Mouse (Mus musculus): ENCODE measurements around the gene Cdc6. TPM values are rescaled to one million over a fixed set of nuclear protein-coding genes. Genes with fewer than 3 reads are reported as not detected.
A peak's percentile ranks its signal among the peaks of the same experiment; 100 is the strongest.

Cdc6 gene
- polyA plus RNA-seq, 1 experiment from 2014 or later = 47.7 TPM

DNA sequence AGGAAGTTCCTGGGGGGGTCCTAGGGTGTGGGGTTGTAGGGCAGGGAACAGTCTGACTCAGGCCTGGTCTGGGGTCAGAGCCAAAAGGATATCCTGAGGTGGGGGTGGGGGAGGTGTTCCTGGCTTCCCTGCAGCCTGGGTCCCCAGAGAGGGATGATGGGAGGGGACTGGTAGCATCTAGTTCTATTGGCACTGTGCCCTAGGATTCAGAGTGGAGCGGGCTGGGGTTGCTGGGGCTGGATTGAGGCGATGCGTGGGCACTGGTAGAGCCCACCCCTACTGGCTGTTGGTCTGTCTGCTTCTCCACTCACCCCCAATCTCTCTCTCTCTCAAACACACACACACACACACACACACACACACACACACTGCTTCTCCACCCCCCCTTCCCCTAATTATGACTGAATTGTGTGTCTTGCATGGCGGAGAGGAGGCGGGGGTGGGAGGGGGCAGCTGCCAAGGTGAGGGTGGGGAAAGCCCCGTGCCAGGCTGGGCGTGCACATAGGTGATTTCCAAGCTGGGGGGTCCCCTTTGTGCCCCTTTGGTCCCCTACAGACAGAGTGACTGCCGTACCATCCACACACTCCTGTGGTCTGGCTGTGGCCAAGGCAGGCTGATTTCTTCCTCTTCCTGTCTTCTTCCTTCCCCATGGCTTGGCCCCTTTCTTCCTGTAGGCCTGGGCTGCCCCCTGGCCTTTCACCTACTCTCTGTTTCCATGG lies 35.5 kb downstream of the Cdc6 start:
- Histone ChIP-seq H3K27ac (peak overlapping the region; percentile 97), H3K27me3 (ENCODE audit: insufficient read depth, poor library complexity, severe bottlenecking) (no peaks in the 10 kb centered on the region), H3K36me3 (0 out of 2 replicates have a peak, but pooled peaks cover 4% of the 10 kb centered on the region), H3K9me3 (no peaks in the 10 kb centered on the region), H3K4me1 (peaks cover 96% of the 10 kb centered on the region), H3K4me3 (peak overlapping the region; percentile 75)
- WGBS = 68% methylated on average over 8 of the region's 8 CpGs
- no peak for DNase-seq (ENCODE audit: low spot score)

DNA sequence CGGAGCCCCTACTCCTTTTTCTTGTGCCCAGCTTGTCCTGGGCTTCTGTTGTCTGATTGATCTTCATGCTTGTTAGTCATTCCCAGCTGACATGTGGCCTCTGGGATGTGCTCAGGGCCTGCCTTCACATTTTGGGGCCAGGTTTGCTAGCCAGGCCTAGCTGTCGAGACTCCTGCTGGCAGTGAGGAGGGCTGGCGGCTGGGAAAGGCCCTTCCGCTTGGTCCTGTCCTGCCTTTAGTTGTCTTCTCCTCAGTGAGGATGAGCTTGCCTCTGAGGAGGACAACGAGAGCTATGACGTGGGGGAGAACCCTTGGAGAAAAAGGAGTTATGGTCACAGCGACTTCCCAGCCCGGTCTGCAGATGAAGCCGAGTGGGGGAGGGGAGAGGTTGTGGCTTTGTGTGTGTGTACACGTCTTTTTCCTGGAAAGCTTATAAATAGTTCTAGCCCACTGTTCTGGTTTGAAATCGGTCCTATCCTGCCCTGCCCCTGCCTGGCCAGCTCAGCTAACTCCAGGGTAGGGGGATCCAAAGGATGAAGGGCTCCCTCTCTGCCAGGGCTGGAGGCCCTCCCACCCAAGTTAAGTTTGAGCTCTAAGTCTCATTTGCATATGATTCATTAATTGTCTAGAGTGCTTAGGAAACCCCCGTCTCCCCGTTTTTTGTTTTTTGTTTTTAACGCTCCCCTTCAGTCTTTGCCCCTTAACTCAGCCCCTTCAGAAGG lies 36.3 kb downstream of the Cdc6 start:
- Histone ChIP-seq H3K4me3 (peak overlapping the region; percentile 75; the same call in 1 of the 2 replicates), H3K27me3 (ENCODE audit: insufficient read depth, poor library complexity, severe bottlenecking) (no peaks in the 10 kb centered on the region), H3K27ac (peak overlapping the region; percentile 97), H3K36me3 (0 out of 2 replicates have a peak, but pooled peaks cover 4% of the 10 kb centered on the region), H3K4me1 (peaks cover 96% of the 10 kb centered on the region), H3K9me3 (no peaks in the 10 kb centered on the region)
- WGBS = 27% methylated on average over 14 of the region's 14 CpGs
- no peak for DNase-seq (ENCODE audit: low spot score)

DNA sequence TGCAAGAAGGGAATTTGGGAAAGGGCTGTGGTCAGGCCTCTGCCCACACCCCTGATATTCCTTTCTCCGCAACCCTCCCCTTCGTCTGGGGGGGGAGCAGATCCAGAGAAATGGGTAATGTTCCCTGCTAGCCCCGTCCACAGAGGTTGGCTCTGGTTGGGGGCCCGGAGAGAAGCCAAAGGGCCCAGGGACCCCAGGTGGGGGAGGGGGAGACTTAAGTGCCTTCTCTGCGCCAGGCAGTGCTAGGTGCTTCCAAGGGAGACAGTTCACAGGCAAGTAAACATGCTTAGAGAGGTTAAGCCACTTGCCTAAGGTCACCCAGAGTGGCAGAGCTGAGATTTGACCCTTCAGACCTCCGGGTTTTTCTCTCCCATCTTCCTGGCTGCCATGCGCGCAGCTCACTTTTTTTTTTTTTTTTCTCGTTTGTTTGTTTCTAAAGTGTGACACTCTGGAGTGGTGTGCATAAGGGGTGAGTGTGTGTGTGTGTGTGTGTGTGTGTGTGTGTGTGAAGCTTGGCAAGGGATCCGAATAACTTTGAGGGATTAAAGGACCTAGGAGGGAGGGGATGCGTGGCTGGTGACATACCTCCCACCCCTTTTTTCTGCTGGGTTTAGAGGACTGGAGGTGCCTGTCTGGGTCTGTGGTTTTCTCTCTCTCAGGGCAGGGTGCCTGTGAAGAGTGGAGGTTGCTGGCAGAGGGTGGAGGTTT lies 37.5 kb downstream of the Cdc6 start:
- 33% methylated on average over 11 of the region's 11 CpGs for WGBS
- DNase-seq (ENCODE audit: low spot score) = no peak
- no peaks in the 10 kb centered on the region for H3K9me3 ChIP-seq
- peaks cover 96% of the 10 kb centered on the region for H3K4me1 ChIP-seq
- peak overlapping the region; percentile 31 for H3K4me3 ChIP-seq
- H3K36me3 ChIP-seq = peaks cover 11% of the 10 kb centered on the region
- H3K27me3 ChIP-seq (ENCODE audit: insufficient read depth, poor library complexity, severe bottlenecking) = no peaks in the 10 kb centered on the region
- peak overlapping the region; percentile 97 for H3K27ac ChIP-seq

DNA sequence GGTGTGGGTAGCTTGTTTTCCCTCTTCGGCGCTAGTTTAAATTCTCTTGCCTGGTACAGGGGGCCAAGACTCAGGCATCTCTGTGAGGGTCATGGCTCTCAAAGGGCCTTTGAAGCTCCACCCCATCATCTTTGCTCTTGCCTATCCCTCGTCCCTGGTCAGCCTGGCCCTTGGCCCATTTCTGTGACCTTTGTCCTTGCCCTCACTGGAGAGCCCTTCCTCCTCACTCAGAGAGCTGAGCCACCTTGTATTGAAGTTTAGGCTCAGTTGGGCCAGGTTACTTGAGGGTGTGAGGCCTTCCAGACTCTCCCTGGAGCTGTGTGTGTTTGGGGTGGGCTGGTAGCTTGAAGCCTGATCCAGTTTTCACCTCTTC lies 38.0 kb downstream of the Cdc6 start:
- DNase-seq (ENCODE audit: low spot score) = no peak

DNA sequence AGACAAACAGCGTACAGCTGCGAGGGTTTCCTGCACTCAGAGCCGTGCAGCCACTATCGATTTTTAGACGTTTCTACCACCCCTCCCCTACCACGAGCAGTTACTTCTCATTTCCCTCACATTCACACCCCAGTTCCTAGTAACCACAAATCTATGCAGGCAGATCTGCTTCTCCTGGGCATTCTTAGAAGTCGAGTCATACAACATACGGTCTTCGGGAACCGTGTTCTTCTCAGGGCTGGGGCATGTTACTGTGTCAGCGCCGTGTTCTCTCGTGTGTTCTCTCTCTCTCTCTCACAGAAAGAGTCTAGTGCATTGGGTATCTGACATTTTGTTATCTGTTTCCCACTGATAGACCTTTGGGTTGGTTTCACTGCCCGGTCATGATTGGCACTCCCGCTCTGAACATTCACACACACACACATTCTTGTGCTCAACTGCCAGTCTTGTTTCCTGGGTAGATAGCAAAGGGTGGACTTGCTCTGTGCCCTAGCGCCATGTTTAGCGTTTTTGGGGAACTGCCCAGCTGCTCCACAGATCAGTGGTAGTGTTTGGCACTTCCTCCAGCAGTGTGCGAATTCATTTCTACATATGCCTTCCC lies 40.5 kb downstream of the Cdc6 start:
- H3K4me1 ChIP-seq = peaks cover 91% of the 10 kb centered on the region
- peaks cover 34% of the 10 kb centered on the region for H3K36me3 ChIP-seq
- no peak overlapping the region for H3K4me3 ChIP-seq
- peak overlapping the region; percentile 36; the same call in 1 of the 2 replicates for H3K27ac ChIP-seq
- H3K27me3 ChIP-seq (ENCODE audit: insufficient read depth, poor library complexity, severe bottlenecking) = no peaks in the 10 kb centered on the region
- 62% methylated on average over 18 of the region's 18 CpGs for WGBS
- no peaks in the 10 kb centered on the region for H3K9me3 ChIP-seq
- no peak for DNase-seq (ENCODE audit: low spot score)

More for the DNA sequence above, 38.0 kb downstream of the Cdc6 start:
- H3K27ac ChIP-seq = peak overlapping the region; percentile 97
- H3K36me3 ChIP-seq = peaks cover 16% of the 10 kb centered on the region
- no peaks in the 10 kb centered on the region for H3K9me3 ChIP-seq
- H3K27me3 ChIP-seq (ENCODE audit: insufficient read depth, poor library complexity, severe bottlenecking) = no peaks in the 10 kb centered on the region
- peaks cover 96% of the 10 kb centered on the region for H3K4me1 ChIP-seq
- WGBS = 46% methylated on average over 3 of the region's 3 CpGs
- H3K4me3 ChIP-seq = peak overlapping the region; percentile 24; the same call in 1 of the 2 replicates

DNA sequence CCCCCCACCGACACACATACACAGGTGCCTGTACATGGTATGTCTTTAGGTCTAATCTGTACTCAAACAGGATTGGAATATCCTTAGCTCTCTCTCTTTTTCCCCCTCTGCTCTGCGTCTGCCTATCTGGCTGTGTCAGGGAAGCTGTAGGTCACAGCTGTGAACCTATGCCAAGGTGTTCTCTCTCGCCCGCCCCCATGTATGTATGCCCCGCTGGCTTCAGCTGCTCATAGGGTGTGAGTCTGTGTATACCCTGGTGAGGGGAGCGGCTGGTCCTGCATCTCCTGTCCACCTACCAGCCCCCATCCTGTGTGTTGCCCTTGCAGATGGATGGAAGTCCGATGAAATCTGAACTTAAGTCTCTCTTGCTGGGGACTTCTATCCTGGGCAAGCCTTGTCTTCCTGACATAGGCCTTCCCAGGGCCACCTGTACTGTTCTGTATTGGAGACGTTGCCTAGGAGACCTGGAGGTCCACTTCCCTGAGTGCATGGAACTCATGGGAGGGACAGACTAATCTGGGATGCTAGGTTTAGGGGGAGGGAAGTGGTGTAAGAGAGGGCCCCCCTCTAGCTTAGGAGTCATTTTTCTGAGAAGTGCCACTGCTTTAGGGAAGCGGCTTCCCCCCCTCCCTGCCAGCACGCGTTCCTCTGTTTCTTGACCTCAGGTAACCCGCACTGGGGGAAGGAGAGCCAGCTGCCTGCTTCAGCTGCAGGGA lies 41.8 kb downstream of the Cdc6 start:
- Histone ChIP-seq H3K4me1 (peaks cover 91% of the 10 kb centered on the region), H3K4me3 (no peak overlapping the region), H3K36me3 (peaks cover 34% of the 10 kb centered on the region), H3K27me3 (ENCODE audit: insufficient read depth, poor library complexity, severe bottlenecking) (no peaks in the 10 kb centered on the region), H3K9me3 (no peaks in the 10 kb centered on the region), H3K27ac (peak overlapping the region; percentile 67)
- WGBS = 70% methylated on average over 12 of the region's 12 CpGs
- DNase-seq (ENCODE audit: low spot score) = no peak

DNA sequence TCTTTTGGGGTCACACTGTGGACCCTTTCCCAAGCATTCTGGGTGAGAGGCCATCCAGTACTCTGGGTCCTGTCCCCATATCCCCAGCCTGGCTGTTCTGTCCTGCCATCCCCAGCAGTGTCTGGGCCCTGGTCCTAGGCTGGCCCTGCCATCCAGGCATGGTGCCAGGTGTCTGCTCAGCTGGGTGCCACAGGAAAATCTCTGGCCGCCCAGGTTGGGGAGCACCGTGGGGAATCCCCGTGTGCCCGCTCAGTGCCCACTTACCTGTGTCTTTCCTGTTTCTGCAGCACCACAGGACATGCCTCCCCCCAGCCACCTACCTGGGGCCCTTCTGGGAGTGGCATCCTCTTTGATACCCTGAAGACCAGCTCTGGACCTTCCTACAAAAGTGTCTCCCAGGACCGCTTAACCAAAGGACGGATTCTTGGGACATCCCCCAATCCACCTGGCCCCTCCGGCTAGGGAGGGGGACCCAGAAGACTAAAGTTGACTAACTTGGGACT lies 42.4 kb downstream of the Cdc6 start:
- Histone ChIP-seq H3K9me3 (no peaks in the 10 kb centered on the region), H3K4me1 (peaks cover 91% of the 10 kb centered on the region), H3K27ac (peak overlapping the region; percentile 67), H3K36me3 (peaks cover 34% of the 10 kb centered on the region), H3K4me3 (no peak overlapping the region), H3K27me3 (ENCODE audit: insufficient read depth, poor library complexity, severe bottlenecking) (no peaks in the 10 kb centered on the region)
- DNase-seq (ENCODE audit: low spot score) = no peak
- 80% methylated on average over 7 of the region's 7 CpGs for WGBS

DNA sequence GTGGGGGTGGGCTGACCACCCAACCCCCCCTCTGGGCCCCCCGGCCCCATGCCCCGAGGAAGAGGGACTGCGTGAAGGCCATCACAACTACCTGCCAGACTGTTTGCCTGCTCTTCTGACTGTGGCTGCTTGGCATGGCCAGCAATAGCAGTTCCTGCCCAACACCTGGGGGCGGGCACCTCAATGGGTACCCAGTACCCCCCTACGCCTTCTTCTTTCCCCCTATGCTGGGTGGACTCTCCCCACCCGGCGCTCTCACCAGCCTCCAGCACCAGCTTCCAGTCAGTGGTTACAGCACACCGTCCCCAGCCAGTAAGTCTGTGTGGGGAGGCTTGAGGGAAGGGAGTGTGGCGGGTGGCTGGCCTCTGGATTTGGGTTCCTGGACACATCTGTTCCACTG lies 42.9 kb downstream of the Cdc6 start:
- peak overlapping the region; percentile 67 for H3K27ac ChIP-seq
- 89% methylated on average over 9 of the region's 9 CpGs for WGBS
- peaks cover 34% of the 10 kb centered on the region for H3K36me3 ChIP-seq

DNA sequence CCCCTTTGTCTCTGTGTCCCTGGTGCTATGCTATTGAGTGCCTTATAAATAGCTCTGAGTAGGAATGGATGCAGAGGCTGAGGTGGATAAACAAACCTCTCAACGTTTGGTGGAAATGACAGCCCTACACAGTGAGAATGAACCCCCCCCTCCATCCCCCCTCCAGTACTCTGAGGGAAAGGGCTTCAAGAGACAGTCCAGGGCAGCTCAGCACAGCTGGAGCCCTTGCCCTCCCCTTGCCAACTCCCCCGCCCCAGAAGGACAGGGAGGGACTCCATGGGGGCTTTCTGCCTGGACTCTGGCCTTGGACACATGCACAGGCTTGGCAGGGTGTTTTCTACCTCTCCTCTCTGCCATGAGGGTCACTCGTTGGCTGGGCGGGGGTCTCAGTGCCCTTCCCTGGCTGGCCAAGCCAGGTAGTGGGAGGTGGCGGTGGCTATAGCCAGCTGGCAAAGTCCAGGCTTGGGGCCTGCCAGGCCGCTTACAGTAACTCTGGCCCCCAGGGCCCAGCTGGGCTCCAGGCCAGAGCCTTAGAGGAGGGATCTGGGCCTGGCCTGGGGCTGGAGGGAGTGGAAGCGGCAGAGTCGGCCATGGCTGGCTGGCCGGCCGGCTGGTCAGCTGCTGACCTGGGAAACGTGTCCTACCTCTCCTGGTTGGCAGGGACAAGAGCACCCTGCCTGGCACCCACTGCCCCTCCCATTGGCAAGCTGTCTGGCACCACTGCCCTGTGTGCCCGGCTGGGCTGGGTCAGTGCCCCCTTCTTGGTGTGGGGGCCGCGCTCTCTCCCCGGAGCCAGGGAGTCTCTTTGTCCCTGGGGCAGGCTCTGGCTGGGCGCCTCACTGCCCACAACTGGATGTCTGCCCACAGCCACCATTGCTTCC lies 43.7 kb downstream of the Cdc6 start:
- peaks cover 91% of the 10 kb centered on the region for H3K4me1 ChIP-seq
- H3K9me3 ChIP-seq = no peaks in the 10 kb centered on the region
- H3K27ac ChIP-seq = peak overlapping the region; percentile 67
- no peak overlapping the region; the same call in 1 of the 2 replicates for H3K4me3 ChIP-seq
- peaks cover 34% of the 10 kb centered on the region for H3K36me3 ChIP-seq
- 72% methylated on average over 16 of the region's 16 CpGs for WGBS
- no peak for DNase-seq (ENCODE audit: low spot score)
- no peaks in the 10 kb centered on the region for H3K27me3 ChIP-seq (ENCODE audit: insufficient read depth, poor library complexity, severe bottlenecking)

More for the DNA sequence above, 42.9 kb downstream of the Cdc6 start:
- Histone ChIP-seq H3K27me3 (ENCODE audit: insufficient read depth, poor library complexity, severe bottlenecking) (no peaks in the 10 kb centered on the region), H3K4me3 (no peak overlapping the region), H3K4me1 (peaks cover 91% of the 10 kb centered on the region), H3K9me3 (no peaks in the 10 kb centered on the region)
- DNase-seq (ENCODE audit: low spot score) = no peak

DNA sequence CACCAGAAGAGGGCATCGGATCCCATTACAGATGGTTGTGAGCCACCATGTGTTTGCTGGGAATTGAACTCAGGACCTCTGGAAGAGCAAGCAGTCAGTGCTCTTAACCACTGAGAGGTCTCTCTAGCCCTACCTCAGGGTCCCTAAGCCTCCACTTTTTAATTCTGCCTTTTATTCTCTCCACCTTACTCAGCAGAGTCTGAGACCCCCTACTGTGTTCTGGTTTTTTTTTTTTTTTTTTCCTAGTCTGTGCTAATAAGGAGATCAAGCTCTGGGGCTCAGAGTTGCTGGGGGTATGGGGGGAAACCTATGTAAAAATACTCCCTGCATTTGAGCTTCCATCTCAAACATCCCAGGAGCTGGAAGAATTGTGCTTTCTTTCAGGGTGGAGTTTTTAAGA lies 44.5 kb downstream of the Cdc6 start:
- Histone ChIP-seq H3K27ac (no peak overlapping the region), H3K27me3 (ENCODE audit: insufficient read depth, poor library complexity, severe bottlenecking) (no peaks in the 10 kb centered on the region), H3K36me3 (peaks cover 41% of the 10 kb centered on the region), H3K4me3 (no peak overlapping the region), H3K9me3 (no peaks in the 10 kb centered on the region), H3K4me1 (peaks cover 92% of the 10 kb centered on the region)
- WGBS = 86% methylated on average over 1 of the region's 1 CpGs
- DNase-seq (ENCODE audit: low spot score) = no peak

DNA sequence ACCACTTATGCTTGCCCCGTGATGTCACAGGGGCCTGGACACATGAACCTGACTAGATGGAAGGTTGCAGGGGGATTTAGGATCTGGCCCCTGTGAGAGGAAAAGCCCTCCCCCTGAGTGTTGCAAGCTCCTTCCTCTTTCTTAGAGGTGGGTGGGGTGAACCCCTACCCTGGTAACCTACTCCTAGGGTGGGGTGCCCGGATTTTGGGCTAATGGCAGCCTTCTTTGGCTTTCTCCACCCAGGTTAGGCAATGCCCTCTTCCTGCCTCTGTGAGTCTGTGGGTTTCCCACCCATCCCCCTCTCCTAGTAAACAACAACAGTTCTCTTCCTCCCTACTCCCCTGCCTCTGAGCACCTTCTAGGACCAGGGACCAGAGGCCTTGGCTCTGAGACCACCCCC lies 45.1 kb downstream of the Cdc6 start:
- Histone ChIP-seq H3K36me3 (peaks cover 48% of the 10 kb centered on the region), H3K27me3 (ENCODE audit: insufficient read depth, poor library complexity, severe bottlenecking) (no peaks in the 10 kb centered on the region), H3K4me1 (peaks cover 86% of the 10 kb centered on the region), H3K4me3 (no peak overlapping the region), H3K27ac (peak overlapping the region; percentile 71), H3K9me3 (no peaks in the 10 kb centered on the region)
- WGBS = 57% methylated on average over 2 of the region's 2 CpGs
- DNase-seq (ENCODE audit: low spot score) = no peak
